Mouse (Mus musculus) lung, postnatal 4 days (tissue): ENCODE measurements around the gene Dnmt3a.

Experiments used
- DNase-seq, 2 experiments: peaks; one replicate each; pipeline ENCODE4 v3.0.0; 2021

Dnmt3a gene

DNA sequence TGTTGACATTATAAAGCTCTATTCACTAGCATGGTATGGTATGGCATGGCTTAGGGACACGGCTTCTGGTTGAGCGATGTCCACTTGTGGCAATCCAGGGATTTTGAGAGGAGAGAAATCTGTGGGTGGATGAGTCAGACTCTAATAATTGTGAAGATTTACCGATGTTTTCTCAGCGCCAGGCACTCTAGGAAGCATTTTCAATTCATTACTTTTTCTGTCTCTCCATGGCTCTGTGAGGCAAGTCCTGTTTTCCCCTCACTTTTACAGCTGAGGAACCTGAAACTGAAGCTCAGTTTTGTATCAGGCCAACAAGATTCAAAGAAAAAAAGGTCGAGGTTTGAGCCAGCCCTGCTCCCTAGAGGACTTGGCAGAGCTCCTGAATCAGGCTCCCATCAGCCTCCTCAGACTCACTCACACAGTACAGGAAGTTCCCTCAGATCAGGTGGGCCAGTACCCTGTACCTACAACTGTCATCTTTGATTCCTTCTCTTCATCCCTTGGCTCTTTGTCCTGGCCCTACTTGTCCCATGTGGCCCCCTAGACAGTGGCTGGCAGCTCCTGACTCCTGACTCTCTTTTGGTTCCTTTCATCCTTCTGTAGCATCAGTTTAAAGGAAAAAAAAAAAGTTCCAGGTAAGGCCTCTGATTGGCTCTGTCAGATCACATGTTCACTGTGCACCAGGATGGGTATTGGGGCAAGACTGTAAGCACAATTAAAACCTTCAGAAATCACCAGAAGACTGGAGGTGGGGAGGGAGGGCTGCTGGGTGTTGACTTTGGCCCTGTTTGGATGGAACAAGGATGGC lies 19.3 kb downstream of the Dnmt3a start:
- DNase-seq, result no peak

DNA sequence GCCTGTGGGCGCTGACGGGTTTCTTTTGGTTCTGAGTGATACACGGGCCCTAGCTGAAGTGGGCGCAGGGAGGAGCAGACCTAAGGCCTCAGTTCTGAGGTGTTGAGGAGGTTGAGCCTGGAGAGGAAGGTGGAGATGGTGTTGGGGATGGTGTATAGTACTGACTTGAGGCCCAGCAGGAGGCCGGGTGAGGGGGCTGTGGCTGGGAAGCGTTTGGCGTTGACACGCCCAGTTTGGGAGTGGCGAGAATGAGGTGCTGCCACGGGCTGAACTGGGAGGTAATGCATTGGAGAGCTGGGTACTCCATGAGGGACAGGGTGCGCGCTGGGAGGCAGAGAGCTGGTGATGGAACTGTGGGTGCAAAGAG lies 19.9 kb downstream of the Dnmt3a start:
- DNase-seq, result no peak

DNA sequence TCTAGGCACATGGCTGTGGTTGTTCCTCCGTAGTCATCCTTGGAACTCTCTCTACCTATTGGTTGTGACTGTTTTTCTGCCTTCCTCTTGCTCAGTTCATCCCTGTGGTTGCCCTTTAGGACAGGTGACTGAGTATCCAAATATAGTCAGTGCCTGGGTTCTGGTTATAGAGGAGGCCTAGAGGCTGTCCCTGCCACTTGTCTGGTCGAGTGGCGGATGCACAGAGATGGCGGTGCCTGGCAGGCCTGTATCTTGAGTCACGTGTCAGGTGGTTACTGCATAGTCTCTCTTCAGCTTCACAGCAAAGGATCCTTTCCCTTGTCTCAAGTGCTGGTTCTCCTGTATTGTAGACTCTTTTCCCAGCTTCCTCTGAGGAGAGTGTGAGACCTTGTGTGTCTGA lies 22.0 kb downstream of the Dnmt3a start:
- DNase-seq, result no peak

DNA sequence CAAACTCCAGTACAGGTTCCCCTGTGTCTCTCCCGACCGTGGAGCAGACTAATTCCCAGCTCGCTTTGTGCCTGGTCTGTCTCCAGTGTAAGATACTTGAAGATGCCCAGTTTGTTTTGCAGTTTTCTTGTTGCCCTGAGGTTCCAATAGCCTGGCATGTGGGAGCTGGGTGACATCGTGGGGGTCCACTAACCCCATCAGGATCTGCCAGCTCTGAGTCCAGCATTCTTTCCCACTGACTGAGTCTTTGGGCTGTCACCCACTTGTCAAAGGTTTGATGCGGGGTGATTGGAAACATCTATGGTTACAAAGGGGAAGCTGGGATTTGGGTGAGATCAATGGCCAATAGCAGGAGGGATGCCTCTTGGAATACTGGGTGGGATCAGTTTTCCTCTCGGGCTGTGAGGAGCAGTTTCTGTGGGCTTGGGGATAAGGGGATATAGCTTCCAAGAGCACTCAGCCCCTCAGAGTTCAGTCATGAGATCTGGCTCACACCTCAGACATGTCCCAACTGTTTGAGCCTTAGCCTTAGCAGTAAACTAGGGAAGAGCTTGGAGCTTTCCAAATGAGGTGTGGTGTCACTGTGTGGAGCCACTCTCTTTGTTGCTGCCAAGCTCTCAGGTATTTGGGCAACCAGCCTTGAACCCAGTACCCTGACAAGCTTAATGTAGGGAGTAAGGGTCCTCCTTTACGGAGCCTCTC lies 27.4 kb downstream of the Dnmt3a start:
- DNase-seq, result no peak

DNA sequence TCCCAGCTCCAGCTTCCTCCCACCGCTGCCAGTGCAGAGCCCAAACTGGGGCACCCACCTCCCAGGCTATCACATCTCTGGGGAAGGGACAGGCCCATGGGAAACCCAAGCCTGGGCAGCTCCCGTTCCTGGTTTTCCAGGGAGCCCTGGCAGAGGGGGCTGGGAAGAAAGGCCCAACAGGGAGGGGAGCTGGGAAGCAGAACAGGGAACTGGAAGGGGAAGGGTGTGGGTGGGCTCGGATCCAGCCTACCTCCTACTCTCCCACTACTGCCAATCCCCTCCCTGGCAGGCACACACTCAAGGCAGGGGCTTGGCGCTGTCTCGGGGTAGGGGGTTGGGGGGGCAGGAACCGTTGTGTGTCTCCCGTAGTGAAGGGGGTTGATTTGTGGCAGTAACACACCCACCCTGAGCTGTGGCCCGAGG lies 28.1 kb downstream of the Dnmt3a start:
- DNase-seq, result peak; percentile 88 to 92

DNA sequence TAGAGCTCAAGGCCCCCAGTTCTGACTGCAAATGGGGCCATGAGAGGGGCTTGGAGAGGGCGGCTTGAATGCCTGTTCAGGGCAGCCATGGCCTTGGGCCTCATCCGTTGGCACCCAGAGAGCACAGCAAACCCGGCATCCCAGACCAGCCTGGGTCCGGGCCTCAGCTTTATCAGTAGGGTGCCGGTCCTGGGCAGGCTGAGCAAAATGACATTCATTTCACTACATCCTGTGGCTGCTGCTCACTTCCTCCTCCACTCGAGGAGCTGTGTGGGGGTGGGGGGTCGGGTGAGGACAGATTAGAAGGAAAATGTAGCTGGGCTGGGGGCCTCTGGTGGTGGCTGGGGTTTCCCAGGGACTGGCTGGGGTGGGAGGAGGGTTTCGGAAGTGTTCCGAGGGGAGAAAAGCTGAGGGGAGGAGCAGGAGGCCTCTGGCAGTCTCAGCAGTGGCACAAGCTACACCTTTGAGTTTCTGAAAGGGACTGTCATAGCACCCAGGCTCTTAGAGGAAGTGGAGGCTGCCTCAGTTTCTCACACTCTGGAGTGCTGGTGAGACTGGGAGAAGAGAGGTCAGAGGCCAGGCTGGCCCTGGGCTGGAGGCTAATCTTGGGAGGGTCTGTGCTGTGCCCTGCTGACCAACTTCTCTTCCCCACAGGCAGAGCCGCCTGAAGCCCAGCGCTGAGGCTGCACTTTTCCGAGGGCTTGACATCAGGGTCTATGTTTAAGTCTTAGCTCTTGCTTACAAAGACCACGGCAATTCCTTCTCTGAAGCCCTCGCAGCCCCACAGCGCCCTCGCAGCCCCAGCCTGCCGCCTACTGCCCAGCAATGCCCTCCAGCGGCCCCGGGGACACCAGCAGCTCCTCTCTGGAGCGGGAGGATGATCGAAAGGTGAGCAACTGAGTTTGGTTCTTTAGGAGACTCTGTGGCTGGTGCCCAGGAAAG lies 28.8 kb downstream of the Dnmt3a start:
- DNase-seq, result peak; percentile 74 to 75

DNA sequence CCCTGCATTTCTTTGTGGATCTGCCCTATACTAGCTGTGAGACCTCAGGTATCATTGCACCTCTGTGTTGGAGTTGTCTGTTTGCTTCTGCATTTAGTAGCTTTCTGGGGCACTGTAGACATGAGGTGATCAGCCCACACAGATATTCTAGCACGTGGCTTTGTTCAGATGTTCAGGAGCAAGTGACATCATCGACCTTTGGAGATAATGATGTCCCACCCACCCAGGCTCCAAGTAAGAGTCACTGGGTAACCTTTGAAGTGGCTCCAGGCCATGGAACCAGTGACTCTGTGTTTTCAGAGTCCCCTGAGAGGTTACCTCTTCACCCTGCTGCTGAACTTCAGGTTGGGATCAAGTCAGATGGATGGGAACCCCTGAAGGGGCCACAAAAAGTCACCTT lies 29.8 kb downstream of the Dnmt3a start:
- DNase-seq, result no peak

DNA sequence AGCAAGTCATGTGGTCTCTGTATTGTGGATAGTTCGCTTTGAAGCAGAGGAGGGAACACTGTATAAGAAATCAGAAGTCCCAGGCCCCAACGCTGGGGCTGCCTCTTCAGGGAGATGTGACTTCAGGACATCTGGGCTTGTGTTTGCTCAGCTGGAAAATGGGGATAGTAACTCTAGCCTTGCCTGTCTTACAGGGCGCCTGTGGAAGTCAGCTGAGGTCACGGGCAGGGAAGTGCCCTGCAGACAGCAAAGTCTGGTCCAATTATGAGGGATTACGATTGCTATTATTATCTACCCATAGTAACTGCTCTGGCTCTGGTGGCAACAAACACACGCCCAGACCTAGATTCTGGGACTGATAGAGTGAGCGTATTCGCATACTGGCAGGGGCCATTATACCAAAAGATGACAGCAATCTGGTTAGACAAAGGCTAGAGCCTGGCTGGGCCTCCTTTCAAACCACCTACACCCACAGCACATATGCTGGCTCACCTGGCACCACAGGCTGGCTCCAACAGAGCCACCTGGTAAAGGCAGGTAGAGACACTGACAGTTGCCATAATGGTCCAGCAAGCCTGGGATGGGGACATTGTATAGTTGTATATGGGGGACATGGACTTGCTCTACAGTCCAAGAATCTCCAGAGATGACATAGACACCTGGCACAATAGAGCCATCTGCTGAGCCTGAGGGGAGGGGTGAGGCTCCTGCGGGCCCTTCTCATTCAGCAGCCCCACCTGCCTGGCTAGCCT lies 31.4 kb downstream of the Dnmt3a start:
- DNase-seq, result no peak

DNA sequence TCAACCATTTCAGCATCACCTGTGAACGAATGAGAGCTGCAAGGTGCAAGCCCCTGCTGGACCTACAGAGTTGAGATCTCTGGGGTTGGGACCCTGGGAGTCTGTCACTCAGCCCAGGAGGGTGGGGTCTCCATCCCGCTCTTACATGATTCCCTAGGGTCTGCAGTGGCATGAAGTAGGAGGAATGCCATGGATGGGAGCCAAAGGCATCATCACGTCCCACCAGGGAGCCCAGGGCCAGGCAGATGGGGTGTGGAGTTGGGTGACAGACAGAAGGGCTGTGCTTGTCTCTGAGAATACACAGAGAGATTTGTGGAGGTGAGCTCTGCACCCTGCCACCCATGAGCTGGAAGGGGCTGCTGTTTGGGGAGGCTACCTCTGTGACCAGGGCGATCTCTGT lies 32.2 kb downstream of the Dnmt3a start:
- no peak for DNase-seq

DNA sequence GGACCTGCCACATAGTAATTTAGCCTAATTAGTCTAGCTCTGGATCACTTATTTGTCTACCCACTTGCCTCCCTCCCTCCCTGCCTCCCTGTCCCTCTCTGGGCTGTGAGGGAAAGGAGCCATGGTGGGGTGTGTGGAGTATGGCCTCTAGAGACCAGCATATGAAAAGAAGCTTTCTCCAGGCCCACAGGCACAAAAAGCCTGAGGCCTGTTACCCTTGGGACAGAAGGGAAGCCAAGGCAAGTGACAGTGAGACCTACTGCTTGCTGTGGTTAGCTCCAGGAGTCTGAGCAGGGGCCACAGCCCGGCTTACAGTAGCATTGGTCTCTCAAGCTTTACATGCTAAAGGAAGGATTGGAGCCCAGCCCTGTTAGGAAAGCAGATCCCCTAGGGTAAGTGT lies 33.9 kb downstream of the Dnmt3a start:
- no peak for DNase-seq

DNA sequence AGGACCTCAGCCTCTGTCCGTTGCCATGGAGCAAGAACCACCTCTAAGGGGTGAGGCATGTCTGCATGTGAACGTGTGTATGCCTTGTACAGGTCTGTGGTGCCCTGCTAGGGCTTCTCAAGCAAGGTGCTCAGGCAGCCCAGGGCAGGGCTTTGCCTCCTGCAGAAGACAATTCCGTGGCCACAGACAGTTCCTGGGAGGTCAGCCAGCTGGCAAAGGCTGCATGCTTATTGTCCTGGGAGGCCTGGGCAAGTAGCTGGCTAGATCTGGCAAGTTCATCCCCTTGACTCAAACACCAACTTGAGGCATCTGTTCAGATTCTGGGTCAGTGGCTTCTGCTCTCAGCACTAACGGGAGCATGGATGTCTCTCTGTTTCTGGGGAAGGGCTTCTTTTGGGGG lies 35.3 kb downstream of the Dnmt3a start:
- no peak for DNase-seq

DNA sequence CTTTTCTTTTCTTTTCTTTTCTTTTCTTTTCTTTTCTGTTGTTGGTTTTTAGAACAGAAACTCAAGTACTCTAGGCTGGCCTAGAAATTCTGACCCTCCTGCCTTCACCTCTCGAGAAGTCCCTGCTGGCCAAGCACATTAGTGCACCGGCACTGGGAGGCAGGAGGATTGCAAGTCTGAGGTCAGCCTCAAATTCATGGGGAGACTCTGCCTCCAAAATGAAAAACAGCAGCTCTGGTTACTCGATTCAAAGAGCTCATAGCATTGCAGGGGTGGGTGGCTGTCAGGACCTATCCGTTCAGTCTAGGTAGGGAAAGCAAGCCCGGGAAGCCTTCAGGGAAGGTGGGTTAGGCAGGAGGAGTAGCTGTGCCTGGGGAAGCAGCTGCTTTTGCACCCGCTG lies 37.0 kb downstream of the Dnmt3a start:
- DNase-seq, result no peak

DNA sequence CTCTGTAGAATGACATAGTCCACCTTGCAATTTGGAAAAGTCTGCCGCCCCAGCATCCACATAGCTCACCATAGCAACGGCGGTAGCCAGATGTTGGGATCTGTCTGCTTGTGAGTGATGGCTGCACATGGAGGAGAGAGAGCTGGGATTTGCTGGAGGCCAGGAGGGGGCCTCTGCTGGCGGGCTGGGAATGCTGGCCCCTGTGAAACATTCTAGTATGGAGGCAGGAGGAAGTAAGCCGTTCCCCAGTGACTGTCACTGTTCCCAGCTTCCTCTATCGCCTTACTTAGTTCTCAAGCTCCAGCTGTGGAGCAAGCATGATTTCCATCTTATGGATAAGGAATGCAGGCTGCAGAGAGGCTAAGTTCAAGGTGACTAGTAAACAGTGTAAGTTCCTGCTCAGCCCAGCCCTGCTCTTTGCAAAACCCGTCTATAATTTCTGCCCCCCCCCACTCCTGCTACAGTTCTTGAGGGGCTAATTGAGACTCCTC lies 37.6 kb downstream of the Dnmt3a start:
- peak; percentile 39 to 65 for DNase-seq

DNA sequence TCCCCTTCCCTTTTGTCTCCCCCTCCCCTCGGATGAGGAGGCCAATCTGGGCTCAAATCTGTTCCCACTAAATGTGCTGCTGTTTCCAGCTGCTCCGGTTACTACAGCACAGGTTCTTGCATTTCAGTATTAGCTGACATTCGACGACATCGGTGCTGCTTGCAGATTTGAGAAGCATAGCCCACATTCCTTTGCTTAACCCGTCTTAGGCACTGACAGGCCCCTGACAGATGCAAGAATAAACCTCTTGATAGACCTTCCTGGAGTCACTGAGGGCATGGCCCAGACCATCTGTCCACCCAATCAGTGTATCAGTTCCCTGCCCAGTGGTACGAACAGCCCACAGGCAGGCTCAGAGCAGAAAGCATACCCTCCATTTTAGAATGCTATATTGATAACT lies 38.1 kb downstream of the Dnmt3a start:
- no peak for DNase-seq

DNA sequence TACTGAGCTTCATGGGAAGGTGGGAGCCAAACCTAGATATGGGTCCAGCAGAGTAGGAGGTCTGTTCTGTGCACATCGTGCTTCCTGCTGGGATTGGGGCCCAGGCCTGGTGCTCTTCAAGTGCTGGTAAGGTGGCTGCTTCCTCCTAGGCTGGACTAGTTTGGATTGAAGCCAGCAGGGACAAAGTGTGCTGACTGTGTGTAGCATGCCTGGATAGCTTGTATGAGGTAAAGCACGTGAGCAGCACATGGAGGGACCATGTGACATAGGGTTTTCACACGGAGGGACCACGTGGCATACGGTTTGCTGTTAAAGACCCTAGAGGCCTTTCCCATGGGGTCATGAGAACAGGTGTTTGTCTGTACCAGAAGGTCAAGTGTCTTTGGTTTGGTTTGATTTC lies 38.5 kb downstream of the Dnmt3a start:
- DNase-seq, result no peak

DNA sequence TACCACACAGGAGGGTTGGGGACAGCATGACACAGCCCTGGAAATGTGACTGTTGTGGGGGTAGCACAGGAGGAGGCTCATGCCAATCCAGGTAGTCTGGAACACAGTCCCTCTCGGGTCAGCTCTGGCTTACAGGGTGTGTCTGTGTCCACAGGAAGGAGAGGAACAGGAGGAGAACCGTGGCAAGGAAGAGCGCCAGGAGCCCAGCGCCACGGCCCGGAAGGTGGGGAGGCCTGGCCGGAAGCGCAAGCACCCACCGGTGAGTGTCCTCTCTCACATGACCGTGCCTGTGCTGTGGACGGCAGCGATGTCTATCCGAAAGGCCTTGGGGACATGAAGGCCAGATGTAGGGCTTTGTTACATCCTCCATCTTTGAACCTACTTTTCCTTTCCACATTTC lies 43.7 kb downstream of the Dnmt3a start:
- DNase-seq, result no peak

DNA sequence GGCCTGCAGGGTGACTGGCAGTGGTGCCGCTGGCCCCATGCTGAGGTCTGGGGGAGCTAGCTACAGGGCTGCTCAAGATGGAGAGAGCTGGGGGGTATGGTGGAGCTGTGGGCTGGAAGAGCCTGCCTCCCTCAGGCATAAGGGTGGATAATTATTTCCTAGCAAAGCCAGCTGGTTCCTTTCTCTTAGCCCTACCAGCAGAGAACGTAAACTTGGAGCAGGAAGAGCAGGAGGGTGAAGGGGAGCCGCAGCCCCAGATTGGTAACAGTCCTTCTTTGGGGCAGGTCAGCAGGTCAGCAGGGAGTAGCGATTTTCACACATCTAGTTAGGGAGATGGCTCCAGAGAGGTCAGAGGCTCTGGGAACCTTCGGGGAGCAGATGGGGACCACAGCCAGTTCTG lies 44.4 kb downstream of the Dnmt3a start:
- no peak for DNase-seq

DNA sequence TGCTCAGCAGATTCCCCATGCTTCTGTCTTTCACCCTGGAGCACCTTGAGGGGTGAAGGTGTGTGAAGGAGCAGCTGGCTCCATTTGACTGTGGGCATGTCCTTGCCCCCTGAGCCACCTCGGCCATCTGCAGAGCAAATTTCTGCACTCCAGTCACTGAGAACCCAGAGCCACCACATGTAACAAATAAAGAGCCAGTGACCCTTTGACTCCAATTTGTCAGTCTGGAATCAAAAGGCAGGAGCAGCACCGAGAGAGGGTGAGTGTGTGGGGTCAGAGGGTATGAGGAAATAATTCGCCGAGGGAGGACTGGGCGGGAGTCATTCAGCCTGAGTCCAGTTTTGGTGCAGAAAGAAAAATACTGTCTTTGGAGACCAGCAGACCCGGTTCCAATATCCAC lies 44.9 kb downstream of the Dnmt3a start:
- DNase-seq, result no peak

DNA sequence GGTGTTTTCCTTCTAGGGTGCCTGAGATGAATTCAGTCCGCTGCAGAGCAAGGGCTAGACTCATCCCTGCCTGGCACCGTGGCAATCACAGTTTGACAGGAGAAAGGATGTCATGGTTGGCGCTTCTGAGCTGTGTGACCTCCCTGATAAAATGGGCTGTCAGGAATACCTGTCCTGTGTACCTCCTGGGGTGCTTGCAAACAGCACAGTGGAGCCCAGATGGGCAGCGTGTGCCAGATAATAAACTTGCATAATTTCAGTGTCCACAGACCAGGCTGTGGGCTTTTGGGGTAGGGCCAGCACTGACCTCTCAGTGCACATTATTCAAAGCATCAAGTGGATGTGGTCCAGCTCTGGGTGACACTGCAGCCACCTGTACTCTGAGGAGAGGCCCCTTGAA lies 45.4 kb downstream of the Dnmt3a start:
- no peak for DNase-seq

DNA sequence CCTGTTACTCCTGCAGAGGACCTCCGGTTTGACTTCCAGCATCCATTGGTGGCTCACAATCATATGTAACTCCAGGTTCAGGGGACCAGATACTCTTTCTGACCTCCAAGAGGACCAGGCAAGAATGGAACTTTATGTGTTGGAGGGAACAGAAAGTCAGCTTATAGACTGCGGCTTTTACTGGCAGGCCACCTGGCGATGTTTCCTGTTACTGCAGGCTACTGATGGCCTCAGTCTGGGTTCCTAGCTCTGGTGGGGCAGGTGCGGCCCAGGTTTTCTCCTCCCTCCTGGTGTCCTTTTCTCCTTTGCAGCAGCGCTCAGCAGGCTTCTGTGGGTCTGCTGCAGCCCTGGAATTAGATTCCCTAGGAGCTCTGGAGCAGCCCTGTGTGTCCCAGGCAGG lies 46.7 kb downstream of the Dnmt3a start:
- DNase-seq, result no peak

DNA sequence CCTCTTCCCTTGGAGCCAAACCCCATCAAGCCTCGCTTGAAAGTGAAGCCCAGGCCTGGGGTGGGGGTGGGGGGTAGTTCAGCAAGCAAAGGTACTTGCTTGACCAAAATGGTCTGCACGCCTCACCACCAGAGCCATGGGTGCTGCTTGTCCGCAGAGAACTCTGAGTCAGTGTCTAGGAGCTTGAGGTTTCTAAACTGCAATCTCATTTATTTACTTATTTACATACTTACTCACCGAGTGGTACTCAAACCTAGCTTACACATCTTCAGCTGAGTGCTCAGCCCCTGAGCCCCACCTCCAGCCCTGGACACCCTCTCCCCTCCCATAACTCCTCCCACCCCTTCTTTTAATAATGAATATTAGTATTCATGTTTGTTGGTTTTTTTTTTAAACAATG lies 48.6 kb downstream of the Dnmt3a start:
- no peak for DNase-seq

DNA sequence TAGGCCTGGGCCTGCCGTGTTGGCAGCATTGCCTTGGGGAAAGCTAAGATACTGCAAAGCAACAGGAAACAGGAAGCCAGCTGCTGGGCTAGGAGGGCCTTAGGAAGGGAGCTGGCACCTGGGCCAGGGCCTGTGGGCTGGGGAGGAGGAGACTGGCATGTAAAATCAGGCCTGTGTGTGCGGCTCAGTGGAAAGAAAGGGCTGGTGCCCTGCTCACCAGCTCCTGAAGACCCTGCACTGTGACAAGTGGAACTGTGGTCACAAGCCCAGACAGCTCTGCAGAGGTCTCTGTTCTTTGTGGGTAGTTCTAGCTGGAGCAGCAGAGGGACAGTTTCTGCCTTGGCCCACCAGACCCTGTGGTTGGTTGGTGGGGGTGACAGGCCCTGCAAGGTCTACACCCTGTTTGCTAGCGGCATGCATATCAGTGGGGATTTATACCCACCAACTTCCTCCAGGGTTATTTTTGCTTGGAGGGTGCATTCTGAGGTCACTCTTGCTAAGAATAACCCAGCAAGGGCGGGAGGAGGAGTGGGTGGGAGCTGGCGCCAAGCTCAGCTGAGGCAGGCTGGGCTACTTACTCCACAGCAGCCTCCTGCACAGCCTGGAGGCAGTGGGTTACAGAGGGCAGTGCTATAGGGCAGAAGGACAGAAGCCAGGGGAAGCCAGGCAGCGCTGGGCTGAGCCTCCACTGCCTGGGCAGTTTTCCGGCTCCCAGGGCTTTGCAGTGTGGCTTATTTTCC lies 50.1 kb downstream of the Dnmt3a start:
- peak; percentile 74 to 83 for DNase-seq
